ENCODE assay signal across 8 mouse cellular contexts in genomic region chr2:128126591-128127051, GRCm38 (mm10). TPM values are rescaled to one million over a fixed set of nuclear protein-coding genes. Genes with fewer than 3 reads are reported as not detected.
DNase-seq lines count a peak whose midpoint lies in the region; TF ChIP-seq lines count a peak whose summit lies in the region.

No protein-coding gene starts in this region.

- no peak for DNase-seq in layer of hippocampus, adult 2 months (ENCODE audit: low spot score in 2 of 2)
- DNase-seq in layer of hippocampus, adult 11-12 months (ENCODE audit: low spot score): no peak
- peak; percentile 42 for DNase-seq in Muller cell, postnatal 12 days (ENCODE audit: inconsistent ontology term)
- DNase-seq in induced T-regulatory cell, adult 2 months (ENCODE audit: low read depth): peak; percentile 61
- peak; percentile 34 for DNase-seq in lung, postnatal 14 days
- peak; percentile 34 for DNase-seq in testis, postnatal 14 days (ENCODE audit: low spot score)
- DNase-seq in urinary bladder, postnatal 10 days (ENCODE audit: low spot score): no peak

- TF ChIP-seq POLR2A in embryonic fibroblast, embryonic 13.5 days (IDR thresholded peaks at IDR 0.05; ENCODE audit: low read depth, low read length): no peak

- TF ChIP-seq CTCF in layer of hippocampus, adult 2 months (conservative IDR thresholded peaks at IDR 0.05): no peak
- TF ChIP-seq CTCF in embryonic fibroblast, embryonic 13.5 days (IDR thresholded peaks at IDR 0.05; ENCODE audit: borderline replicate concordance, insufficient read depth, low read length): no peak

- H3K4me3 ChIP-seq in layer of hippocampus, adult 2 months: peak overlapping the region; percentile 67
- H3K4me3 ChIP-seq in embryonic fibroblast, embryonic 13.5 days (ENCODE audit: insufficient read depth, low read length): peak overlapping the region; percentile 70

- peaks cover 5% of the 10 kb centered on the region for H3K4me1 ChIP-seq in embryonic fibroblast, embryonic 13.5 days (ENCODE audit: control insufficient read depth, insufficient read depth, low read length)

- H3K27ac ChIP-seq in layer of hippocampus, adult 2 months: peak overlapping the region; percentile 69; the same call in 1 of the 2 replicates
- H3K27ac ChIP-seq in embryonic fibroblast, embryonic 13.5 days (ENCODE audit: insufficient read depth, low read length): no peak overlapping the region

RNA-seq across cellular contexts. Expression of gene Bcl2l11, which starts 0.8 kb away (rescaled TPM):
- total RNA-seq in layer of hippocampus, adult 2 months (2021): 1 to 10 TPM; 5.6 to 9.0 TPM
- 16.4 and 22.3 TPM in 2 replicates for polyA plus RNA-seq in embryonic fibroblast, embryonic 13.5 days (2011; ENCODE audit: insufficient read length, low read depth, missing spikeins)

Comparison
In these comparisons a context has a peak if more than half of its experiments do, and no peak if none do; other contexts are left out.
1. DNase-seq: peak in Muller cell, postnatal 12 days (single experiment), induced T-regulatory cell, adult 2 months (single experiment), lung, postnatal 14 days (single experiment) and testis, postnatal 14 days (single experiment); none in layer of hippocampus, adult 2 months (0 of 2), layer of hippocampus, adult 11-12 months (single experiment) and urinary bladder, postnatal 10 days (single experiment).